Mouse (Mus musculus) neural tube, embryonic 13.5 days (tissue): ENCODE data around the gene Lmntd1. TPM values are rescaled to one million over a fixed set of nuclear protein-coding genes. Genes with fewer than 3 reads are reported as not detected.
A peak's percentile ranks its signal among the peaks of the same experiment; 100 is the strongest.

ENCODE experiments used
- ATAC-seq: fragments of 200-750 bp; cut with Nextera tagmentation; 2 replicates; pipeline ENCODE4 v1.8.0; 2017; ENCODE audit warnings: low read depth, mild to moderate bottlenecking, moderate TSS enrichment, moderate library complexity
- H3K27ac ChIP-seq: fragments of 300-500 bp; sonication (generic); replicated peaks from 2 replicates; pipeline ENCODE4 v1.5.1; 2015; ENCODE audit warnings: moderate library complexity, mild to moderate bottlenecking, inconsistent platforms
- H3K27me3 ChIP-seq: fragments of 300-500 bp; sonication (generic); 2 replicates; pipeline ENCODE4 v1.6.1; 2015; ENCODE audit warnings: mild to moderate bottlenecking, inconsistent platforms
- H3K36me3 ChIP-seq: fragments of 300-500 bp; sonication (generic); 2 replicates; pipeline ENCODE4 v1.6.1; 2015; ENCODE audit warnings: mild to moderate bottlenecking, inconsistent platforms
- H3K4me1 ChIP-seq: fragments of 300-500 bp; sonication (generic); replicated peaks from 2 replicates; pipeline ENCODE4 v1.6.1; 2015; ENCODE audit warnings: inconsistent platforms
- H3K4me2 ChIP-seq: fragments of 300-500 bp; sonication (generic); 2 replicates; pipeline ENCODE4 v1.6.1; 2015; ENCODE audit warnings: inconsistent platforms, mild to moderate bottlenecking, moderate library complexity
- H3K4me3 ChIP-seq: fragments of 300-500 bp; sonication (generic); 2 replicates; pipeline ENCODE4 v1.5.1; 2015; ENCODE audit warnings: mild to moderate bottlenecking, inconsistent platforms
- H3K9ac ChIP-seq: fragments of 300-500 bp; sonication (generic); 2 replicates; pipeline ENCODE4 v1.6.1; 2015; ENCODE audit warnings: moderate library complexity, mild to moderate bottlenecking, inconsistent platforms
- H3K9me3 ChIP-seq: fragments of 300-500 bp; sonication (generic); 2 replicates; pipeline ENCODE4 v1.6.1; 2016; ENCODE audit warnings: inconsistent platforms
- WGBS: fragments of 180-500 bp; shearing (Covaris S2); methylation state at CpG from one replicate; pipeline ENCODE4 v1.1.7; 2015; 5-methylcytosine and 5-hydroxymethylcytosine counted together
- polyA plus RNA-seq: library from polyadenylated mRNA; unstranded; fragments of >200 nt; fragmentation: Nextera tagmentation; extraction: Ambion mirVana; gene quantifications from 2 replicates; pipeline ENCODE4 v1.2.1, GENCODE M21; 2015

Gene Lmntd1
- polyA plus RNA-seq, 1 experiment from 2014 or later = 1.2 TPM

DNA sequence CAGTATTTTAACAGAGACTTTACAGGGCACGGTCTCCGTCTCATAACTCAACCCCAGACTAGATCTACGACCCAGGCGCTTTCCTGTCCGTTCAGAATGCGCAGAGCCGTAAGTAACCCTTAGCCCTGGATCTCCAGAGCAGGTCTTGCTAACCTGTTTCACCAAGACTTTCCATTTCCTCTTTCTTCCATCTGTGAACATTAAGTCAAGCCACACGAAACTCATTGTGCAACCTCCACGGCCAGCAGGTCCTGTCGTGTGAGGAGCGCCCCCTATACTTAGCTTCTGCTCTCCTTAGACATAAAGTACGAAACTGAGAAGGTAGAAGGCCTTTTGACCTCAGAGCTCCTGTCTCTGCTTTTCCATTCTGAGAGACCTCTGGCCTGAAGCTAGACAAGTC is 105.3 kb downstream of the Lmntd1 start:
- H3K4me1 ChIP-seq = no peaks in the 10 kb centered on the region
- ATAC-seq = no peak
- H3K9me3 ChIP-seq = peaks cover 4% of the 10 kb centered on the region; the same call in 1 of the 2 replicates
- H3K27me3 ChIP-seq = no peaks in the 10 kb centered on the region
- no peak overlapping the region for H3K4me2 ChIP-seq
- 77% methylated on average over 12 of the region's 12 CpGs for WGBS
- no peak overlapping the region for H3K4me3 ChIP-seq
- H3K9ac ChIP-seq = no peak overlapping the region
- H3K27ac ChIP-seq = no peak overlapping the region
- no peaks in the 10 kb centered on the region for H3K36me3 ChIP-seq

DNA sequence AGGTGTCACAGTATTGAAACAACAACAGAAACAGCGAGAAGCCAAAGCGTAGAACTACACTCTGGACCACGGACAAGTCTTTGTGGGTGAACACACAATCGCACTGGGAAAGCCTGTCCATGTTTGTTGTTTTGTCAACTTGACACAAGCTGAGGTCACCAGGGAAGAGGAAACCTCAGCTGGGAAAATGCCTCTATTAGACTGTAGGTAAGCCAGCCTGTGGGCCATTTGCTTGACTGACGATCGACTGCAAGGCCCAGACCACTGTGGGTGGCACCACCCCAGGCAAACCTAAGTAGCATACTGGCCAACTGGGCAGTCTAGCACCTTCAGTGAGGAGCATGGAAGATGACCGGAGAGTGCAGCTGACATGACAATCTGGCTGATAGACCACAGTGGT is 112.4 kb downstream of the Lmntd1 start:
- peaks cover 5% of the 10 kb centered on the region for H3K9me3 ChIP-seq
- no peak overlapping the region for H3K4me3 ChIP-seq
- no peak overlapping the region for H3K9ac ChIP-seq
- no peak for ATAC-seq
- 88% methylated on average over 7 of the region's 7 CpGs for WGBS
- H3K4me2 ChIP-seq = no peak overlapping the region
- H3K27ac ChIP-seq = no peak overlapping the region
- H3K4me1 ChIP-seq = no peaks in the 10 kb centered on the region
- no peaks in the 10 kb centered on the region for H3K27me3 ChIP-seq
- H3K36me3 ChIP-seq = no peaks in the 10 kb centered on the region

DNA sequence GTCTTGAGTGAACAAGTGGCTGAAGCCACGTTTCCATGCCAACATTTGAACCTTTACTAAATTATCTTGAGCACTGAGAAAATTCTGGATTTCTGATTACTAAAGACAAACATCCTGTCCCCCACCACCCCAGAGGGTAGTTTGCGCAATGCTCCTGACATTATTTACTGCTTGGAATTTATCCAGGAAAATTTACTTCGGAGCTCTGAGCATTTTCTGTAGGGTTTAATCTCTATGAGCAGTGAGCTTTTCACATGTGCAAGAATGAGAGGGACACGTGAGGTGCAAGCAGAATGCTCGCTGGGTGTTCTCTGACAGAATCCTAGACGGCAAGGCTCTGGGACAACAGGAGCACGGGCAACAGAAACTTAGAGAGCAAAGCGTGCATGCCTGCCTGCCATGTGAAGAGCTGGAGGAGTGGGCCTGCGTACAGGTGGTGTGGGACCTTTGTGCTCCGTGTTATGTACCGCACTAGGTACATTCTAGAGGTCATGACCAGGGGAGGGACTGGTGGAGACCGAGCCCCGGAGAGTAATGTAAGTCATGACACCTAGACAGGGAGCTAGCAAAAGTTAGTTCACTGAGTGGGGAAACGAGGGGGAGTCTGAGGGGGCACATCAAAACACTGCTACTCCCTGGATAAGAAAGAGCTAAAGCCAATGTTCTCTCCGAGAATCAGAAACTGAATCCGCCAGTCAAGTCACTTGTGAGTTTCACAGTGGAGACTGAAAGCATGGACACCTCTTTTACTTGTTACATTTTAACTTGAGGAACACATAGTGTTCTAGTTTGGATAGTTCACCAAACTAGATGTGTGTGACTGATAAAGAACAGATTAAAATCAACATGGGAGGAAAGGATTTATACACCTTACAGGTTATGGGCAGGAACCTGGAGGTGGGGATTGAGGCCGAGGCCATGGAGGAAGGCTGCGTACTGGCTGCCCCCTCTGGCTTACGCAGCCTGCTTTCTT is 114.3 kb downstream of the Lmntd1 start:
- H3K4me3 ChIP-seq = no peak overlapping the region
- H3K36me3 ChIP-seq = no peaks in the 10 kb centered on the region
- 81% methylated on average over 19 of the region's 19 CpGs for WGBS
- ATAC-seq = no peak
- H3K9ac ChIP-seq = no peak overlapping the region
- H3K9me3 ChIP-seq = peaks cover 5% of the 10 kb centered on the region
- no peak overlapping the region for H3K27ac ChIP-seq
- H3K4me2 ChIP-seq = no peak overlapping the region
- no peaks in the 10 kb centered on the region for H3K27me3 ChIP-seq
- no peaks in the 10 kb centered on the region for H3K4me1 ChIP-seq

DNA sequence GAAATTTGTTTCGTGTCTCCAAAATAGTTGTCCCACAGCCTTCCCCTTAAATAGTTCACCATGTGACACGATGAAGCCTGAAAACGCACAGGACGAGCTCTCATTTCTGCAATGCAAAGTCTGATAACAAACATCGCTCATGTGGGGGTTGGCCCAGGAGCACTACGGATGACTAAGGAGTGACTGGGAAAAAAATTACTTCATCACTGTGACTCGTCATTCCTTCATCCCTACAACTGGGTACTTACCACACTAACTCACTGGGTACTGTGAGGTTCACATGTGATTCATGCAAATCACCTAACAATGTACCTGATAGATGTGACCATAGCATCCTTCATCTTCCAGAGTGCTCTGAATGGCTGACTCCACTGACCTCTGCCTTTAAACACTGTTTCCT is 118.4 kb downstream of the Lmntd1 start:
- 90% methylated on average over 7 of the region's 7 CpGs for WGBS
- Histone ChIP-seq H3K4me1 (no peaks in the 10 kb centered on the region), H3K9me3 (no peaks in the 10 kb centered on the region), H3K9ac (no peak overlapping the region), H3K27me3 (no peaks in the 10 kb centered on the region), H3K4me2 (no peak overlapping the region), H3K36me3 (no peaks in the 10 kb centered on the region), H3K4me3 (no peak overlapping the region), H3K27ac (no peak overlapping the region)
- no peak for ATAC-seq

DNA sequence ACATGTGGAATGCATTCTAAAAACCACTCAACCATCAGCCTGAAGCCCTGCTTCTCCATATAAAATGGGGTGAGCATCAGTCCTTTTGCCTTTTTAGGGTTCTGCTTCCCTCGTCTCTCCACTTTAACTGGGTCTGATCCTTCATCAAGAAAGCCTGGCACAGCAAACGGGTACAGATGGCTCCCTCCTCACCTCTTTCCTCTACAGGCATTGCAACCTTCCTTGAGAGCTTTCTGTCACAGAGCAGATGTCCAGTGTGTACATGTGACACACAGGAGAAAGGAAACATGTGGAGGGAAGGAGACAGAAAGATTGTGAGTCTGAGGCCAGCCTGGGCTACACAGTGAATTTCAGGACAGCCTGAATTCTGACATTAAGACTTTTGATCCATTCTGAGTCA is 125.9 kb downstream of the Lmntd1 start:
- no peak for ATAC-seq
- no peak overlapping the region for H3K4me3 ChIP-seq
- no peaks in the 10 kb centered on the region for H3K36me3 ChIP-seq
- H3K9ac ChIP-seq = no peak overlapping the region
- WGBS = 77% methylated on average over 2 of the region's 2 CpGs
- H3K9me3 ChIP-seq = no peaks in the 10 kb centered on the region
- peaks cover 20% of the 10 kb centered on the region for H3K4me1 ChIP-seq
- no peaks in the 10 kb centered on the region for H3K27me3 ChIP-seq
- no peak overlapping the region for H3K27ac ChIP-seq
- no peak overlapping the region for H3K4me2 ChIP-seq

DNA sequence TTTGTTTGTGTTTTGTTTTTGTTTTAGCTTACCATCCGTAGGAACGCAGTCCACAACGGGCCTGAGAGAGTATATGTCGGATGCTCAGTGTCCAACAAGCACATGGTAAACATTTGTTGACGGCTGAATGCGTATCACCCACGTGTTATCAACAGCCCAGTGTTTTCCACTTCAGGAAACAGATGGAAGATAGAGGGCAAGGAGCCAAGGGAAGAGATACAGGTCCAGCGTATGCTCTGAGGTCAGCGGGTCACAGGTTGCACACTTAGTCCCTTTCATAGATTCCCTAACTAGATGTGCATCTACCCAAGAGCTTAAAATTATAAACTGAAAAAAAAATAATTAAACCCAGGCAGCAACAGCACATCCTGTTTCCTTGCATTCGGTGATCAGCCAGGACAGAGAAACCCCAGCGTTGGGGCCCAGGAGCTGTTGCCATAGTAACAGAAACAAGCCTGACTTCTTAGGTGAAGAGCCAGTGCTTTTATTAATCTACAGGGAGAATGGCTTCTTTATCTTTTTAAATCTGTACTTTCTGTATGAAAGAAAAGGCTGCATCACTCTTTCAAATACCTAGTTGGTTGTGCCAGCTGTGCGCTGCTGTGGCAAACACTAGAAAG is 128.0 kb downstream of the Lmntd1 start:
- Histone ChIP-seq H3K9ac (no peak overlapping the region), H3K36me3 (no peaks in the 10 kb centered on the region), H3K9me3 (no peaks in the 10 kb centered on the region), H3K4me2 (no peak overlapping the region), H3K4me1 (peaks cover 33% of the 10 kb centered on the region), H3K27ac (peak overlapping the region; percentile 34), H3K4me3 (no peak overlapping the region), H3K27me3 (no peaks in the 10 kb centered on the region)
- ATAC-seq = no peak
- WGBS = 60% methylated on average over 12 of the region's 12 CpGs

DNA sequence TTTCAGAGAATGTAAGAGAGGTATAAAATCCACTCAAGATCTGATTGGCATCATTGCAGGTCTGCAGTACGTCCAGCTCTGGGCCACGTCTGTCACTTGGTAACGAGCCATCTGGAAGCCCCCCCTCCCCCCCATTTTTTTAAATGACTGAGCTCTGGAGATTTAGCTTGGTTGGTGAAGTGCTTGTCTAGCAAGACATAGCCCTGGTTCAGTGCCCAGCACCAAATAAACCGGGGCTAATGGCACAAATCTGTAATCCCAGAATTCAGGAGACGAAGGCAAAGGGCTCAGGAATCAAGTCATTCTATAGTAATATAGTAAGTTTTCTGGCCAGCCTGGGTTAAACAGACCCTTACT is 130.8 kb downstream of the Lmntd1 start:
- 52% methylated on average over 5 of the region's 5 CpGs for WGBS

DNA sequence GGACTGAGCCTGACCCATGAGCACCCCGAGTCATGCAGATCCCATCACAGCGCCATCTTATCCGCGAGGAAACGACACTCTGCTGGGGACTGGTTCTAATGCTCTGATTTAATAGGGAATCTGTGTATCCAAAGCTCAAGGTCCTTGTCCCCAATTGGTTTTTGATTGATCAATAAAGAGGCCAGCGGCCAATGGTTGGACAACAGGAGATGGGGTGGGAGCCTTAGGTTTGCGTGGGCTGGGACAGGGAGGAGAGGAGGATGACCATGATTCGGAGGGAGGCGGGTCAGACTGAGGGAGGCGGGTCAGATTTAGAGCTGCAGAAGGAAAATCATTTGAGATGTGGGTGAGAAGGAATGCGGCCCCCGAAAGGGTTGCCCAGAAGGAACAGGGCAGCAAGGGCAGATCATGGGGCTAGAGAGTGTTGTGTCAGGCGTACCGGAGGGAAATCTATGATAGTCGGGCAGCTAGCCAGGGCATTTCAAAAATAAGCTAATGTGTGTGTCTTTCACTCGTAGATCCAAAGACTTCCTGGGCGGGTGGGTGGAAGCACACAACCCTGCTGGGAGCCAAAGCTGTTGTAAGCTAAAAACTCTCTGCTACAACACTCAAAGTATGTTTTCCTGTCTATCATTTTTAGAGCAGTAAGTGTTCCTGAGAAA is 131.3 kb downstream of the Lmntd1 start:
- no peaks in the 10 kb centered on the region for H3K27me3 ChIP-seq
- ATAC-seq = no peak
- no peak overlapping the region for H3K9ac ChIP-seq
- no peaks in the 10 kb centered on the region for H3K9me3 ChIP-seq
- no peak overlapping the region for H3K27ac ChIP-seq
- H3K4me2 ChIP-seq = no peak overlapping the region
- H3K4me1 ChIP-seq = peaks cover 33% of the 10 kb centered on the region
- 82% methylated on average over 17 of the region's 17 CpGs for WGBS
- no peaks in the 10 kb centered on the region for H3K36me3 ChIP-seq
- no peak overlapping the region for H3K4me3 ChIP-seq

More for the DNA sequence above, 130.8 kb downstream of the Lmntd1 start:
- Histone ChIP-seq H3K4me3 (no peak overlapping the region), H3K4me2 (no peak overlapping the region), H3K27ac (no peak overlapping the region), H3K27me3 (no peaks in the 10 kb centered on the region), H3K36me3 (no peaks in the 10 kb centered on the region), H3K9ac (no peak overlapping the region), H3K4me1 (peaks cover 33% of the 10 kb centered on the region), H3K9me3 (no peaks in the 10 kb centered on the region)
- 0 out of 2 replicates have a peak, but pooled peaks have one; percentile 52 for ATAC-seq

DNA sequence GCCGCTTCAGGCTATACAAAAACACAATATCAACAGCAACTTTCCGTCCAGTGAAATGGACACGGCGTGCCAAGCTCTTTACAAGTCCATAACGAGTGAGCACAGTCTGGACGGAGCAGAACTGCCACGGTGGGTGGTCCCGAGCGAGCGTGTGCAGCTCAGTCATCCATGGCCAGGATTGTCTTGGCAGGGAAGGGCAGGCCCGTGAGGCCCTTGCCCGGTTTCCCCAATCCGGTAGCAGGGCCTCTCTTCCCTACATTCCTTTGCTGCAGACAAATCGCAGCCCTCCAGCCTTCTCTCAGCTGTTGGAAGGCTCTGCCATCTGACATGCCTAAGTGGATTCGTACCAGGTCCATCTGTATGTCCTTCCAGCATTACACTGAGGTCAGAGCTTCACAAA is 132.2 kb downstream of the Lmntd1 start:
- Histone ChIP-seq H3K27ac (no peak overlapping the region), H3K4me3 (no peak overlapping the region), H3K9ac (no peak overlapping the region), H3K9me3 (no peaks in the 10 kb centered on the region), H3K4me2 (no peak overlapping the region), H3K27me3 (no peaks in the 10 kb centered on the region), H3K4me1 (peaks cover 33% of the 10 kb centered on the region), H3K36me3 (no peaks in the 10 kb centered on the region)
- ATAC-seq = peak; percentile 62; the same call in 1 of the 2 replicates
- WGBS = 49% methylated on average over 15 of the region's 15 CpGs

DNA sequence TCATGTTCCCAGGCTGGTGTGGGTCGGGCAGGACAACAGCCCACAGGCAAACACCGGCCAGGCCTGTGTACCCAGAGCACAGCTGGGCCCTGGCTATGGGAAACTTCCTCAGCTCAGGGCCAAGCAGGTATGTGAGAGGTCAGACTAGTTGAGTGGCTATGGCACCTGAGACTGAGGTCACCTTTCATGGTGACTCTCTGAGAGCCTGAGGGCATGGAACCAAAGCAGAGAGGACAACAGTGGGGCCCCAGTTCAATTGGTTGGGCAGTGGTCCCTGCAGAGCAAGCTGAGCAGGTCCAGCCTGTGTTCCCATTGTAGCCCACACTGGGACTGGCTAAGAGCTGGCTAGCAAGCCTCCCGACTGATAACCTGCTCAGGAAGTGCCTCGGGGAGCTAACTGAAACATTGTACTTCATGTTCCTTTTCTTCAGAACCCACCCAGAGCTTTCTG is 135.3 kb downstream of the Lmntd1 start:
- no peaks in the 10 kb centered on the region for H3K9me3 ChIP-seq
- no peak overlapping the region for H3K4me3 ChIP-seq
- no peak overlapping the region for H3K4me2 ChIP-seq
- H3K36me3 ChIP-seq = no peaks in the 10 kb centered on the region
- peaks cover 16% of the 10 kb centered on the region for H3K4me1 ChIP-seq
- no peaks in the 10 kb centered on the region for H3K27me3 ChIP-seq
- H3K9ac ChIP-seq = 0 out of 2 replicates have a peak overlapping the region, but pooled peaks have one; percentile 22
- no peak for ATAC-seq
- WGBS = 84% methylated on average over 4 of the region's 4 CpGs
- H3K27ac ChIP-seq = no peak overlapping the region

DNA sequence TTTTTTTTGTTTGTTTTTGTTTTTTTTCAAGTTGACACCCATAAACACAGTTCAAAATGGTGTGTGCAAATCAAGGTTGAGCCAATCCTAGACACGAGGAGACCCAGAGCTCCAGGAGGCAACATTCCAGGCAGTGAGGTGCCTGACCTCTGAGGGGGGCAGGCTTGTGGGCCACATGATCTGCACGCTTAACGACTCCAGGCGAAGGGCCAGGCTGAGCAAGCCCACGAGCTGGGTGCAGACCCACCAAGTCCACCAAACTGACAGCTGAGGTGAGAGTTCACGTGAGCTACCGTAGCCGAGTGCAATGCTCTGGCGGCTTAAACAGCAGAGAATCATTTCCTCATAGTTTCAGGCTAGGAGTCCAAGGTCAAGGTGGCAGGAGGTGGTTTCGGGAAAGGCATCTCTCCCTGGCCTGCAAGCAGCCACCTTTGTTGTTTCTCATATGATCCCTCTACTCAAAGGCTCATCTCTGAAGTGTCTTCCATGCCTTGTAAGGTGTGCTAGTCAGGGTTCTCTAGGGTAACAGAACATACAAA is 136.7 kb downstream of the Lmntd1 start:
- H3K4me3 ChIP-seq = no peak overlapping the region

More for the DNA sequence above, 136.7 kb downstream of the Lmntd1 start:
- H3K27me3 ChIP-seq = no peaks in the 10 kb centered on the region
- no peak overlapping the region for H3K27ac ChIP-seq
- no peak overlapping the region for H3K9ac ChIP-seq
- no peak for ATAC-seq
- 71% methylated on average over 10 of the region's 10 CpGs for WGBS
- no peak overlapping the region for H3K4me2 ChIP-seq
- no peaks in the 10 kb centered on the region for H3K9me3 ChIP-seq
- no peaks in the 10 kb centered on the region for H3K36me3 ChIP-seq
- H3K4me1 ChIP-seq = peaks cover 12% of the 10 kb centered on the region; the same call in 1 of the 2 replicates
